Mouse (Mus musculus) kidney, adult 9 months (tissue): ENCODE data around the gene Elmo1.
A peak's percentile ranks its signal among the peaks of the same experiment; 100 is the strongest.

Experiments used
- DNase-seq: peaks from one replicate; pipeline ENCODE4 v3.0.0; 2022

The Elmo1 gene

DNA sequence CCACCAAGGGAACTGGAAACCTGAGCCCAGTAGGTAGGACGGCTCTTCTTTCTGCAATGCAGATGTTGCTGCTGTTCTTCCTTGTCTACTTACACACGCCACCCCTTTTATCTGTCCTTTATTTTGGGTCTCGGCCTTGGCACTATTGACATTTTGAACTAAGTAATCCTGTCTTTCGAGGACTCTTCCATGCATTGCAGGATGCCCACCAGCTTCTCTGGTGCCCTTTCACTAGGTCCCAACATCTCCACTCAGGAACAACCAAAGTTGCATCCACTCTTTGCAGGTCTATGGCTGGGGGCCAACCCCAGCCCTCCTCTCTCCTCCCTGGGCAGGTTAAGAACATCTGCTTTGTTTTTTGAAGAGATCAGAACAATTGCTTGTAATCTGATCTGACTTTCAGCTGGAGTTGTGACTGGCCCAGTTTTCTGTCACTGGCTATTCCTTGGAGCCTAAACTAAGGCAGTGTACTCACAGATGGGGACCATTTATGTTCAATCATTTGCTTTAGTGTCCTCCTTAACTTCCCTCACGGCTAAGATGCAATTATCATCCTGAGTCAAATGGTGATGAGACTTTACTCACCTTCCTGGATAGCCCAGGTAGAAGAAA, 6.7 kb downstream of the Elmo1 start:
- DNase-seq, result no peak

DNA sequence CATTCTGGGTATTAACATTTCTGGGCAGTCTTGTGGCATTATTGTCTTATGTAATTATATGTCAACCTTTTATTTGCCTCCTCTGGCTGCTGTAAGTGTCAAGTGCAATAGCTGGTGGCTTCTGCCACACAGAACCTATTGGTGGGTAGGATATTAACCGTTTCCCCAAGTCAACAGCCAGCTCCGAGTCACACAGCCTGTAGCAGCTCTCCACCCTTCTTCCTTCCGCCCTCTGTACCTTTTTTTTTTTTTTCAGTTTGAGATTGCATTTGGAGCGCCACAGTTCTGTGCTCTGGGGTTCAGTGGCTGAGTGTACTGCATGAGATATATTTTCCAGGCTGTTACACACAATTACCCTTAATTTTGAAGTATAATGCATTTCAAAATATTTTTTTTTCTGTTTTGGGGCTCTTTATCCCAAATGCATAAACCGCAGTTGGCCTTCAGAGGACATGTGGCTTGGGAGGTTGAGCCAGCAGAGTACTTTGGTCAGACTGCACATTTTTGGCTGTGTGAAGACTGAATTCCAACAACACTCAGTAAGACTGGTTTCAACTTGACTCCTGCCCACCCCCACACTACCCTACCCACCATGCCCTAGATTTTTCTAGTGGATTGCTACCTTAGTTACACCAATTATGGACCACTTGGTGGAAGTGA, 7.7 kb downstream of the Elmo1 start:
- DNase-seq, result no peak

DNA sequence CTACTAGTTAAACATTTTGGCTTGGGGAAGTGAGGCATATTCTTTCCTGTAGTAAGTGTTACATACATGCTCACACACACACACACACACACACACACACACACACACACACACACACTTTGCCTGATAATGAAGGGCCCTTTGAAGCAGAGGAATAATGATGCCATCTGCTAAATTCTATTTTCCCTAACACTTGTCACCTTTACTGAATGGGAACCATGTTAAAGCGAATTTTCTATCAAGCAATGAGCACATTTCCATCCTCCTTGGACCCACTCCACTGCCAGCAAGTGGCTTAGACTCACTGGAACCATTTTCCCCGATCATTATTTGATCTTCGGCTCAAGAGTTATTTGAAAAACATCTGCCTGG, 8.2 kb downstream of the Elmo1 start:
- no peak for DNase-seq

DNA sequence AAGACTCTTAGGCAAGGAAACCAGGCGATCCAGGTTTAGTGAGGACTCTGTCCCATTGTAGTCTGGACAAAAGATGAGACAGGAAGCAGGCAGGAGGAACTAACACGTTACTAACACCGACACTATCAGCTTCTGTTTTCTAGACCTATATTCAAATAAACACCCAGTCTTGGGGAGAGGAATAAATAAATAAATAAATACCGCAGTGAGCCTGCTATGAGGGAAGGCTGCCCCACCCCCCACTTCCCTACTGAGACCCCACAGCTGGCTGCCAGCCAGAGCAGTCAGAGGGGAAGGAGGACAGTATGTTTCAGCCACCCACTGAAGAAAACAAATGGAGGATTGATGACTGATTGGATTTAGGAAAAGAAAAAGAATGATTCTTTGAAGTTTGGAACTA, 9.2 kb downstream of the Elmo1 start:
- DNase-seq, result peak; percentile 3

DNA sequence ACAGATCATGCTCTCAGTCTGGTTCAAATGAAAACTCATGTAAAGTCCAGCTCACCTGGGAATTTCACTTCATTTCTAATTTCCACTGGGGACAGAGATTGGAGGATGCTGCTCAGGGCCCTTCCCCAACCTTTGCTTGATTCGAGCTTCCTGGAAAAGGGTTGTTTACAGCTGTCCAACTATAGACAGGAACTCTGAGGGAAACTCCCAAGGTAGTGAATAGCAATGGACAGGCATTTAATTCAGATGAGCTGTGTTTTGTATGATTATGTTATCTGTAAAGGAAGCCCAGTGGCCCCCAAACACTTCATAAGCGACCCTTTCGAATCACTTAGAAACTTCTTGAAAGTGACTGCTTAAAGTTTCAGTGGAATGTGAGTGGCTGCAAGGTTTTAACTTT, 10.0 kb downstream of the Elmo1 start:
- DNase-seq, result no peak

DNA sequence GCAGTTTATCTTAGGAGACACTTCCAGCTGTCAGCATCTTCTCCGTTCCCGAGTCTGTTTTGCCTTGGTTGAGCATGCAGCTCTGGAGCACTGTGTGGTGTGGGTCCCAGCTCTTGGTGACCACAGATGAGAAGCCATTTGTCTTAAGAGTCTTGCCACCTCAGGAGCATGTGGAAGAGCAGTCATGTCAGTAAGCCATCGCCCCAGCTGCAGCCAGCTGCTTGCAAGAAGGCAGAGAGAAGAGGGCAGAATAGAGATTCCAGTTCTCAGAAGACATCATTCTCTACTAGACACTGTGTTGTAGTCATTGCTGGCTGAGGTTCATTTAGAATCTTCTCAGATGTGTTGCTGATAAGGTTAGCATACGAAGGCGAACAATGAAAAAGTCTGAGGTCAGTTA, 11.3 kb downstream of the Elmo1 start:
- no peak for DNase-seq

DNA sequence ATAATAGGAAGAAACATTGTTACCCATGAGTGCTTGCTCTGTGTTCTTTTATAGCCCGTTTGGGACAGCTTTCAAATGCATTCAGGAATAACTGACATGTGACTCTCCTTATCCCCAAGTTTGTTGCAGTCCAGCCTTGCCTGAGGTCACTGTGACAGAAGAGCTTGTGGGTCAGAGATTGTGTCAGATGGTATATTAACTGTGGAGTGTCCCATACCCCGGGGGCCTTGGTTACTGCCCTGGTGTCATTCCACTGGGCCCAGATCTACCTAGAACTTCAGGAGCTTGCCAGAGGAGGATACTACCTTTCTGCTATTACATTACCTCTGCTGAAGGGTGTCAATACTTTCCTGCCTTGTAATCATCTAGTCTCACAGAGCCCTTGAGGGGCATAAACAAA, 14.4 kb downstream of the Elmo1 start:
- DNase-seq, result no peak

DNA sequence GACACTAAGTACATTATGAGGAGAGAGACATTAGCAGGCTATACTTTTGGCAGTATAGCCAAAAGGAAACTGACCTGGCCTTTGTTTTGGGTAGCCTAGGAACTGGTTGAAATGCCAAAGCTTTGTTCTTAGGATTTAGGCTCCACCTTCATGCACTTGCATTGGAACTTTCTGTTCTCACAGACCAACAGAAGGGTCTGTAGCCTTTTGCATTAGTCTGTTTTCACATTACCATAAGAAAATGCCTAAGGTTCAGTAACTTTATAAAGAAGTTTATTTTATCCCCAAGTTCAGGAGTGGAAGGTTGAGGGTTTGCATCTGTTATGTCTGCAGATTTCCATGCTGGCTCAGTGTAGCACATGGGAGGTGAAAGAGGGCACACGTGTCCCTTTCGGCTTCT, 15.6 kb downstream of the Elmo1 start:
- DNase-seq, result no peak

DNA sequence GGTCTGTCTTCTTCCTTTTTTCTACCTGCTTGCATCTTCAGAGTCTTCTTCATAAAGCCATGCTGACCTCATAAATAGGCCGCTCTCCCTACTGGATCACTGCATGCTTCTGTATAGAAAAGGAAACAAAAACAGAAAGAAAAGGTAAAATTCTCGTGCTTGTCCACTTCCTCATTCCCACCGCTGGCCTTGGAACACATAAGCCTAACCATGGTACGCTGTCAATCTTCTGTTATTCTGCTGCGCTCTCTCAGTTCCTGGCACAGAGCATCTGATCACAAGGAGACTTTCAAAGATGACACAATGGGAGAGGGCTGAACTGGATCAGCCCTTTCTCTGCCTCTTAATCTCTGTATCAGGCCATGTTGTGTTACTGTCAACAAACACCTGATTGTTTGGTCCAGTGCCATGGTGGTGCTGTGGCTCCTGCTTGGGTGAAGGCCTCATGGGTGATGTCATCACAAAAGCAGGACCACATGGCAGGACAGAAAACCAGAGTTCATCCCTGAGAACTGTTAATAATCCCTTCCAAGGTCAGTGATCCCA, 17.6 kb downstream of the Elmo1 start:
- DNase-seq, result no peak

DNA sequence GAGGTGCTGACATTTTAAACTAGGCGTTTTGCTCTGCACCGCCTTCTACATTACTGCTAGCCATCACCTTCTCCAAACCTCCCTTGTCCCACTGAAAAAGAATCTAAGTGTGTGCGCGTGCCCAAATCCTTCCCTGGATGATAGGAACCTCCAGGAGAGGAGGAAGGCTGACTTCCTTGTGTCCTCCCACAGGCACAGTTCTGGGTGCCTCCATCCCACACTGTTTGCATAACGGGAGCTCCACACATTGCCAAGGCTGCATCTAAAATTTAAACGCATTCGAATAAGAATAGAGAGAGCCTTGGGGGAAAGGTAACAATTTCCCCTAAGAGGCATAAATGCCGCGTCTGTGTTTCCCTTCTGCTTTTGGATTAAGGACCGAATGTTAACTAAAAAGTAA, 18.6 kb downstream of the Elmo1 start:
- DNase-seq, result no peak

DNA sequence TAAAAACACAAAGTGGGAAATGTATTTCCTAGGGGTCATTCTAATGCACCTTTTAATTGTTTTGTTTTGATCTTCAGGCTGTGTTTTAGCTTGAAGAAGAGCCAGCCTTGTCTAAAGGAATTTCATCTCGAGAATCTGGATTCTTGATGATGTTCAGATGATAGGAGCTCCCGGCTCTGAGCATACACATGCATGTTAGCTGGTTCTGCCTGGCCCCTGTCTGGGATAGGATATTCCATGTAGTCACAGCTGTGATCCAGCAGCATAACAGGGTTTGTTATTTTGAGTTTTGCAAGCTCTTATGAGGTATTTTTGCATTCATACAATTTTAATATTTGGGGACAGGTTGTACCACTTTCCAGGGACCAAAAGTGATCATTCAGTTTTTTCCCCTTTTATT, 19.1 kb downstream of the Elmo1 start:
- no peak for DNase-seq

DNA sequence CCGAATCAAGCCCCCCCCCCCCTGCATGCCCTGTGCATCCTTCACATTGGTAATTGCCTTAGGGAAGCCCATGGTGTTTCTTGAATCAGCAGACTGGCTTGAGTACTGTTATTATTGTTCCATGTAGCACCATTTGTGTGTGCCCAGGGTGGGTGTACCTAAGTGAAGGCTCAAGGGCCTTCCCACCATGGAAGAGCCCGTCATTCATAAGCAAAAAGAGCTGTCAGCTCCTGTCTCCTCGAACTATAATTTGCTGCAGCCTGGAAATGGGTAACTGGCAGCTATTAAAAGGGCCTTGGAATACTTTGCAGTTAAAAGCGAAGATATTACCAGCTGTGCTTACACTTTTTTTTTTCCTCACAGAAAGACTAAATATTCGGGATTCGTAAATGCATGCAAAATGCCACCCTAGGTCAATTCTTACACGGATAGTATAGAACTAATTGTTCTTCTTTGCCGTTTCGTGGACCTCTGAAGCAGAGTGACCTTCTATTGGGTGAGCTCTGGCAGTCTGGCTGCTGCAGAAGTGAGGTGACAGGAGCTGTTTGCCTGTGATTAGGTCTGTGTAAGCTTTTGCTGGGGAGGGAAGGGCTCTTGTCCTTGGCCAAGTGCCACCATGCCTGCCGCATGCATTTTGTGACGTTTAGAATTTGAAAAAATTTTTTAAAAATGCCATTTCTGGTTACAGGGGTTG, 19.7 kb downstream of the Elmo1 start:
- DNase-seq, result no peak

DNA sequence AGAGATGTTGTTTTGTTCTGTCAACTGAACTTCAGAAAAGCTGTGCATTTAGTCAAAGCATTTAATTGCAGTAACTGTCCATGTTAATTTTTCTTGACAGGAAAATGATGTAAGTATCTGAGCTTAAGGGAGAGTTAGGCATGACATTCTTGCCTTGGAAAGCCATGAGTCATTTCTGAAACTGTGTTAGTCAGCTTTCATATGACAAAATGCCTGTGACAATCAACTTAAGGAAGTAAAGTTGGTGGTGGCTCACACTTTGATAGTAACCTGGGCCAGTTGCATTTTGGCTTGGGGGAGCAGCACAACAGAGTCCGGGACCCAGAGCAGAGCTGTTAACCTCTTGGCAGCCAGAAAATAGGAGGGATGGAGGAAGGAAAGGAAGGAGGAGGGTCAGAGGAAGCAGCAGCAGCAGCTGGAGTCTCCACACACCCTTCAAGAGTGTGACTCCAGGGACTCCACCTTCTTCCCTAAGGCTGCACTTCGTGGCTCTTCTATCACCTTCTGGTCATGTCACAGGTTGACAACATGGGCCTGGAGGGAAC, 20.9 kb downstream of the Elmo1 start:
- DNase-seq, result no peak

DNA sequence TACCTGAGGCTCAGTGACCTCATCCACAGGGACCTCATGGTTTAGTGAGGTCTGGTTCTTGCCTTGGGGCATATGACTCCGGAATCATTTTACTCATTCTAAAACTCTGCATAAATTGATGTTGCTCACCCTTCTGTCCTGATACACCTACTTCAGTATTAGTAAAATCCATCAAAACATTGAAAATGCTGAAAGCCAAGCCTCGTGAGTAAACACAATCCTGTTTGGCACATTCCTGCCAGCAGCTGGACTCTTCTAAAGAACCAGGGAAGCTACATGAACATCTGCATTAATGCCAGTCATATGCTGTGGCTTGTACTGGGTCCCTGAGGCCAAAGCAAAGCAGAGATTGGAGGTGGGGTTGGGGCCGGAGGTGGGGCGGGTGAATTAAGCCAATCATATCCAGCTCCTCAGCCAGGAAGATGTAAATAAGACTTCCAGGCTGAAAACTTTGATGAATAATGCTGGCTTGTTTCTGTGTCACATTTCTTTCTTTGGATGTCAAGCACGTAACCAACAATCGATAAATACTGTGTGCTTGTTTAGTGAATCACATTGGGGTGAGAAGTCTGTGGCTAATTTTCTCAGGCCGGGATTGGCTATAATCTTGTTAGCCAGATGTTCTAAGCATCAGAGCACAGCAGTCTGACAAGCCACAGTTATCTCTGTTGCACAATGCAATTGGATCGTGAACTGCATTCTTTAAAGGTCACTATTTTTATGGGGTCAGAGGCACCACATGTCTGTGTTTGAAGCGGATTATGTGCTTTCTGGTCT, 24.9 kb downstream of the Elmo1 start:
- DNase-seq, result no peak

DNA sequence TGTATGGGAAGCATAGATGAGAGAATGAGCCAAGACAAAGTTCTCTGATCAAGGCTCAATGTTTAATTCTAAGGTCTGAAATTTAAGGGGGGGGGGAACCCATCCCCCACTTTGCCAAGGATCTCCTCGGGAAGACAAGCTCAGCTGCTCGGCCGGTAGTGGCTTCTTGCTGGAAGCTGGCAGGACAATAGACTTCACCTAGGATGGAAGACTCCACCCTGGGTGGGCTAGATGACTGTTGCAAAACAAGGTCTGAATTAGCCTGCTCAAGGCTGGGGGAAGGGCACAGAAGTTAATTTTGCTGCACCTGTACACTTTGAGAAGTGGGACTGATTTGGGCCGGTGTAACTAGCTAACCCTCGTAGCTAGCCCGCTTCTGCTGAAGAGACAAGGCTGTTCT, 25.6 kb downstream of the Elmo1 start:
- DNase-seq, result no peak

DNA sequence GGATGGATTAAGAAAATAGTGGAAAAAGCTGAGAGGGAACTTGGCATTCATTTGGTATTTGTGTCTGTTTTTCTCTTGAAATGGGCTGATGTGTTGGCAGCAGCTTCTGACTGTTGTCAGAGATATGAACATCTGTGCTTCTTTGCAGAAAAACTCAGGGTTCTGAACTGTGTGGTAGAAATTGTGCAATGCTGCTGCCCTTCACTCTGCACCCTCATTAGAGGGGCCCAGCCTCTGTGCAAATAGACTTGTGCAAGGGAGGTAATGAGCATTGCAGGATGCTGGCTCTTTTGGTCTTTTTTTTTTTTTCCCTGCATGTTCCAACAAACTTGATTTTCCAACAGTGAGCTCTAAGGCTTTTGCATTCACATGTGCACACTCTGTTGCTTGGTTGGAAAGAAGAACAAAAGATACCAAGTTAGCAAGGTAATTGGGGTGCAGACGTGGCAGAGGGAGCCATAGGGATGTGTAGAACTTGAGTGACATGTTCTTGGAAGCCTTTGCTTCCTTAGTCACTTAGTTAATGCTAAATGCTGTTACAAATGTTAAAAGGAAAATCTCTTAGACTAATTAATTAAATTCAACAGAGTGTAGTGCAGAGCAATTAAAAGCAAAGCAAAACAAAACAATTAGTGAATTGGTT, 26.6 kb downstream of the Elmo1 start:
- no peak for DNase-seq

DNA sequence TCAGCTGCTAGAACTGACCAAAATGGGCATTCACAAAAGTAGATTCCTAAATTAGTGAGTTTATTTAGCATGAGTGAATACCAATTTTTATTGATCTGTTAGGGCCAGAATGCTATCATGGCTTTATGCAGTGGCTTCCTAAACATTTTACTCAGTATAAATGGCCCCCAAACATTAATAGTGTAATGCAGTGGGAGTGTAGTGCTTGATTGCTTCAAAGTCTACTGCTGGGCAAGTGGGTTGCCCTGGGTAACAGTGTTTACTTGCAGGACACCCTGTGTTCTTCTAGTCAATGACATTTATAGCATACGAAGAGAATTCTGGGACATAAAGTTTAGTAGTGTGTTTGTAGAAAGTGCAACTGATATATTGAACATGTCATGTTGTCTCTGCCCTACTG, 27.3 kb downstream of the Elmo1 start:
- no peak for DNase-seq

DNA sequence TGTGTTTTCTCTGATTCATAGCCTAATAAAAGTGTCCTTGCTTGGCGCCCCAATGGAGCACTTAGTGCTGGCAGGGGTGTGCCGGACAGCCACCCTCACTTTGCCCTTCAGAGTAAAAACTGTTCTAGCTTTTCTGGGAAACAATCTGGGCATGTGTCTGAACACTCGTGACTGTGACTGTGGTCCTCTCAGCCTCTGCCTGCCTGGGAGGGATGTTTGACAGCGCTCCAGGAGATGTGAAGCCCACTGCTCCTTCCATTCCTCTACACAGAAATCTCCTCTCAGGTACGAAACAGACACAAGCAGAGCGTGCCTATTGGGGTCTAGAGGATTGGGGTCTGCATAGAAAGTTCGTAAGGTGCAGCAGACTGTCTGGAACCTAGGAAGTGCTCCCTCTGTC, 28.5 kb downstream of the Elmo1 start:
- DNase-seq, result no peak

DNA sequence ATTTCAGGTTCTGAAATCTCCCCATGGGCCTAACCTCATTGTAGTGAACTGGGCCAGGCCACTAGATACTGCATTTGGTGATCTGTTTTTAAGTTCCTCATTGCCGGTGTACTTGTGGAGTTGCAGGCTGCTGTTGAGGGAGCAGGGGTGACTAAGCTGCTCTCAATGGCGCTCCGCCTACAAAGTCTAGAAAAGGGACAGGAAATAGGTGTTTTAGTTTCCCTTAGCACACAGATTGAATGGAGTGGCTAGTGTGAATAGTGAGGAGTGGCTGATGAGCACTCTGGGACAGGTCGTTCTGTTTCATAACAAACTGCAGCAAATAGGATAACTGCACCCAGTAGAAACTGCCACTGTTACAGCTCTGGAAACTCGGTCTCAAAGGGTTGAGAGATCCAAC, 30.3 kb downstream of the Elmo1 start:
- peak; percentile 10 for DNase-seq

DNA sequence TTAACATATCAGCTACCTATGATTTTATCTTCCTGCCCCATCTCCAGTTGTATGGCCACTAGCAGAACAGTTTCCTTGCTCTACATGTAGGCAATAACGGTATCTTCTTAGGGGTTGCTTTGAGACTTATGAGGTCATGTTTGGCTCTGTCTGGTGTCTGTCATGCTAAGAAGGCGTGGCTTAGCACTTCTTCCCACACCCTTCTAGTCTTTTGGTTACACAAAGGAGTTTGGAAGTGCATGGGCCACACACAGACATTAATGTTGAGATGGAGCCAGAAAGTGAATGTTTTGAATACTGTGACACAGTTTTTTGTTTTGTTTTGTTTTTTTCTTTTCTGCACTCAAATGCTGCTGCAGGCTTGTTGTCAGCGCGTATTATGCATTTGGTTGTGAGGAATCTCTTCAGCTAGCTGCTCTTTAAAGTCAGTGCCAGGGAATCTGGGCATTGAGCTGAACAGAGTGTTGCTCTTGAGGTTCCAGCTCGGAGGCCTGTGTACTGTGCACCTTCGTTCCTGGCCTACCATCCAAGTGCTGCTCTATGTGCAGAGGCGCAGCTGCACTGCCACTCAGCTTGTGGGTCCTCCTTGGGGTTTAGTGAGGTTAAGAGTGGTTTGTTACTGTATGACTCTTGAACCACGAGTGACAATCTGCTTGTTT, 31.1 kb downstream of the Elmo1 start:
- DNase-seq, result no peak

DNA sequence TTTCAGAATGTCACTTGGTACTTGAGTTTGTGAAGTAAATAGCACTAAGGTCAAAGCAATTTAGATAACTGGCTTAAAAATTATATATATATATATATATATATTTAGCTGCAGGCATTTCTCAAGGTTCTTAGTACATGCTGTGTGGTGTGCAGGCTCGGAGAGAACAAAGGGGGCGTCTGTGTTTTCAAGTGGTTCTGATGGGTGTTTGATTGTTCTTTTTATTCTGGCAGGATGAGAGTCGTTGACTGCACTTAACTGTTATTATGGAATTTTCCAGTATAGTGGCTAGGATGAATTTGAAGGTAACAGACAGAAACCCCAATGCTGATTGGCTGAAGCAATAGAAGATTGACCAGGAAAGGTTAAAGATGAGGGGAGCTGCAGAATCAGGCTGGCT, 33.6 kb downstream of the Elmo1 start:
- DNase-seq, result no peak

DNA sequence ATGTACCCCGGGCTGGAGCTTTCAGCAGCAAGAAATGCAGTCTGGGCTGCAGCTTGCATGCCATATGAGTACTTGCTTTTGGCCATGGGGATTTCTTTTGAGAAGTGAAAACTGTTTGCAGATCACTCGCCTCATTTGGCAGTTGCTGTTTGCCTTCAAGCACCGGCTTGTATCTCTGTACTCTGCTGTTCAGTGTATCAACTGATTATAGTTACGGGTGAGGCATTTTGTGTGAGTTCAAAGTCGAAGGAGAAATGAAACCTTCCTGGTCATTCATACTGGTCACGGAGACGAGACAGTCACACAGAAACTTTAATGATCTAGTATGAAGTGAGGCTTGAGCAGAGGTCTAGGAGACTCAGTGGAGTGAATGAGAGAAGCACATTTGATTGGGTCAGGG, 34.6 kb downstream of the Elmo1 start:
- no peak for DNase-seq
